Mouse (Mus musculus) stomach, postnatal 0 days (tissue): ENCODE data around the gene Cygb. TPM values are rescaled to one million over a fixed set of nuclear protein-coding genes. Genes with fewer than 3 reads are reported as not detected.
A peak's percentile ranks its signal among the peaks of the same experiment; 100 is the strongest.

Experiments used
- ATAC-seq: fragments of 200-750 bp; cut with Nextera tagmentation; 2 replicates; pipeline ENCODE4 v1.8.0; 2017; ENCODE audit not compliant: low FRiP score, low TSS enrichment
- DNase-seq: peaks from one replicate; pipeline ENCODE4 v3.0.0-alpha.2; 2016; ENCODE audit warnings: low spot score
- H3K27ac ChIP-seq: fragments of 300-500 bp; sonication (generic); replicated peaks from 2 replicates; pipeline ENCODE4 v1.5.1; 2014; ENCODE audit warnings: mild to moderate bottlenecking, control low read depth
- H3K27me3 ChIP-seq: fragments of 300-500 bp; sonication (generic); 2 replicates; pipeline ENCODE4 v1.6.1; 2014; ENCODE audit warnings: low read length; ENCODE audit not compliant: control insufficient read depth, insufficient read depth
- H3K36me3 ChIP-seq: fragments of 300-500 bp; sonication (generic); 2 replicates; pipeline ENCODE4 v1.6.1; 2014; ENCODE audit warnings: low read length, mixed read lengths; ENCODE audit not compliant: control insufficient read depth, insufficient read depth
- H3K4me1 ChIP-seq: fragments of 300-500 bp; sonication (generic); replicated peaks from 2 replicates; pipeline ENCODE4 v1.6.1; 2014; ENCODE audit warnings: antibody characterized with exemption; ENCODE audit not compliant: control insufficient read depth, insufficient read depth
- H3K4me2 ChIP-seq: fragments of 300-500 bp; sonication (generic); replicated peaks from 2 replicates; pipeline ENCODE4 v1.6.1; 2014; ENCODE audit warnings: low read depth, mild to moderate bottlenecking, control low read depth, moderate library complexity
- H3K4me3 ChIP-seq: fragments of 300-500 bp; sonication (generic); 2 replicates; pipeline ENCODE4 v1.5.1; 2014; ENCODE audit warnings: low read depth, low read length, control low read depth
- H3K9ac ChIP-seq: fragments of 300-500 bp; sonication (generic); 2 replicates; pipeline ENCODE4 v1.6.1; 2014; ENCODE audit warnings: mild to moderate bottlenecking, low read length, control low read depth, mixed read lengths
- H3K9me3 ChIP-seq: fragments of 300-500 bp; sonication (generic); 2 replicates; pipeline ENCODE4 v1.6.1; 2016; ENCODE audit warnings: low read length; ENCODE audit not compliant: control insufficient read depth
- CTCF ChIP-seq: IDR thresholded peaks from 2 replicates; pipeline ENCODE4 v1.5.1; 2016; ENCODE audit warnings: antibody characterized with exemption, low read depth, mild to moderate bottlenecking, moderate library complexity
- EP300 ChIP-seq: optimal IDR thresholded peaks from 2 replicates; pipeline ENCODE3; 2016; ENCODE audit warnings: antibody characterized with exemption
- WGBS: fragments of 180-500 bp; shearing (Covaris S2); extraction: QIAGEN DNeasy Blood & Tissue Kit; methylation state at CpG from one replicate; pipeline ENCODE4 v1.1.7; 2014; 5-methylcytosine and 5-hydroxymethylcytosine counted together
- polyA plus RNA-seq: library from polyadenylated mRNA; unstranded; fragments of >200 nt; fragmentation: Nextera tagmentation; extraction: Ambion mirVana; gene quantifications from 2 replicates; pipeline ENCODE4 v1.2.1, GENCODE M21; 2015

Cygb gene
- polyA plus RNA-seq, 1 experiment from 2014 or later, result 22.2 TPM

GRCm38 (mm10) chr11:116685729-116686128 is 31.6 kb upstream of the Cygb start:
- H3K9me3 ChIP-seq, result no peaks in the 10 kb centered on the region
- H3K4me3 ChIP-seq, result no peak overlapping the region
- peaks cover 4% of the 10 kb centered on the region; the same call in 1 of the 2 replicates for H3K4me1 ChIP-seq
- no peak for TF ChIP-seq CTCF
- TF ChIP-seq EP300, result no peak
- WGBS, result 76% methylated on average over 9 of the region's 9 CpGs
- no peak for ATAC-seq
- no peaks in the 10 kb centered on the region for H3K27me3 ChIP-seq
- H3K27ac ChIP-seq, result no peak overlapping the region
- peaks cover 4% of the 10 kb centered on the region for H3K36me3 ChIP-seq
- no peak overlapping the region for H3K4me2 ChIP-seq
- H3K9ac ChIP-seq, result no peak overlapping the region
- DNase-seq, result no peak

GRCm38 (mm10) chr11:116683777-116684176 is 29.7 kb upstream of the Cygb start:
- no peak for TF ChIP-seq EP300
- TF ChIP-seq CTCF, result no peak
- no peak overlapping the region for H3K4me2 ChIP-seq
- H3K4me3 ChIP-seq, result no peak overlapping the region
- peaks cover 4% of the 10 kb centered on the region; the same call in 1 of the 2 replicates for H3K4me1 ChIP-seq
- peaks cover 4% of the 10 kb centered on the region for H3K36me3 ChIP-seq
- WGBS, result 70% methylated on average over 4 of the region's 4 CpGs
- H3K27ac ChIP-seq, result no peak overlapping the region
- no peaks in the 10 kb centered on the region for H3K9me3 ChIP-seq
- H3K9ac ChIP-seq, result no peak overlapping the region
- H3K27me3 ChIP-seq, result no peaks in the 10 kb centered on the region
- DNase-seq (no peak), ATAC-seq (peak; percentile 63)

- no peak for DNase-seq
- H3K4me3 ChIP-seq, result no peak overlapping the region
- H3K27me3 ChIP-seq, result no peaks in the 10 kb centered on the region
- no peak overlapping the region for H3K4me2 ChIP-seq
- H3K9ac ChIP-seq, result no peak overlapping the region
- H3K27ac ChIP-seq, result peak overlapping the region; percentile 35; the same call in 1 of the 2 replicates
- no peak for TF ChIP-seq EP300
- TF ChIP-seq CTCF, result no peak
- 54% methylated on average over 14 of the region's 14 CpGs for WGBS
- no peaks in the 10 kb centered on the region for H3K9me3 ChIP-seq
- H3K36me3 ChIP-seq, result peaks cover 4% of the 10 kb centered on the region
- peaks cover 4% of the 10 kb centered on the region; the same call in 1 of the 2 replicates for H3K4me1 ChIP-seq
- peak; percentile 28; the same call in 1 of the 2 replicates for ATAC-seq
Observed at GRCm38 (mm10) chr11:116682501-116683144, 28.5 kb upstream of the Cygb start.

- H3K4me2 ChIP-seq, result no peak overlapping the region
- ATAC-seq (no peak), DNase-seq (no peak)
- no peaks in the 10 kb centered on the region for H3K9me3 ChIP-seq
- no peak overlapping the region for H3K27ac ChIP-seq
- no peaks in the 10 kb centered on the region for H3K27me3 ChIP-seq
- H3K4me1 ChIP-seq, result peaks cover 4% of the 10 kb centered on the region; the same call in 1 of the 2 replicates
- H3K36me3 ChIP-seq, result peaks cover 8% of the 10 kb centered on the region
- no peak overlapping the region for H3K4me3 ChIP-seq
- WGBS, result 71% methylated on average over 4 of the region's 4 CpGs
- TF ChIP-seq CTCF (no peak), EP300 (no peak)
- H3K9ac ChIP-seq, result no peak overlapping the region
Observed at GRCm38 (mm10) chr11:116681147-116681546, 27.0 kb upstream of the Cygb start.

- Histone ChIP-seq H3K36me3 (peaks cover 14% of the 10 kb centered on the region), H3K27me3 (no peaks in the 10 kb centered on the region), H3K27ac (no peak overlapping the region), H3K4me3 (no peak overlapping the region), H3K4me2 (no peak overlapping the region), H3K4me1 (peaks cover 4% of the 10 kb centered on the region; the same call in 1 of the 2 replicates), H3K9me3 (no peaks in the 10 kb centered on the region), H3K9ac (no peak overlapping the region)
- no peak for TF ChIP-seq CTCF
- TF ChIP-seq EP300, result no peak
- 73% methylated on average over 24 of the region's 24 CpGs for WGBS
- DNase-seq (no peak), ATAC-seq (no peak)
Observed at GRCm38 (mm10) chr11:116680321-116681091, 26.4 kb upstream of the Cygb start.

- Histone ChIP-seq H3K4me3 (no peak overlapping the region), H3K4me2 (no peak overlapping the region), H3K36me3 (peaks cover 14% of the 10 kb centered on the region; the same call in 1 of the 2 replicates), H3K27ac (no peak overlapping the region), H3K4me1 (peaks cover 4% of the 10 kb centered on the region; the same call in 1 of the 2 replicates), H3K9ac (no peak overlapping the region), H3K9me3 (no peaks in the 10 kb centered on the region), H3K27me3 (no peaks in the 10 kb centered on the region)
- ATAC-seq (no peak), DNase-seq (no peak)
- WGBS, result 91% methylated on average over 6 of the region's 6 CpGs
- TF ChIP-seq CTCF (no peak), EP300 (no peak)
Observed at GRCm38 (mm10) chr11:116679148-116679547, 25.0 kb upstream of the Cygb start.
